Mouse (Mus musculus) CH12.LX (cell line): Measurements from ENCODE around the gene Gpr3. TPM values are rescaled to one million over a fixed set of nuclear protein-coding genes. Genes with fewer than 3 reads are reported as not detected.

ENCODE experiments used
- DNase-seq: peaks from one replicate; pipeline ENCODE4 v3.0.0-alpha.2; 2013; ENCODE audit errors: extremely low read depth
- H3K27ac ChIP-seq: 2 replicates; pipeline ENCODE4 v1.5.1; 2012; ENCODE audit warnings: low read depth, mild to moderate bottlenecking, control low read depth, moderate library complexity; ENCODE audit not compliant: insufficient read depth
- H3K27me3 ChIP-seq: replicated peaks from 2 replicates; pipeline ENCODE3; 2012; ENCODE audit warnings: inconsistent platforms
- H3K36me3 ChIP-seq, 2 experiments: replicated peaks in 1 of 2; 2 replicates each; pipeline versions ENCODE3 to v1.6.1; 2012; ENCODE audit warnings: inconsistent platforms in 1 of 2, low read length in 1 of 2, mild to moderate bottlenecking in 1 of 2, mixed read lengths in 1 of 2, moderate library complexity in 1 of 2; ENCODE audit not compliant: control insufficient read depth in 1 of 2, insufficient read depth in 1 of 2
- H3K4me1 ChIP-seq, 2 experiments: 2 replicates each; pipeline ENCODE4 v1.6.1; 2012; ENCODE audit warnings: inconsistent platforms in 1 of 2, moderate library complexity in 1 of 2; ENCODE audit not compliant: insufficient read depth in 2 of 2, control insufficient read depth in 1 of 2
- H3K4me2 ChIP-seq: 2 replicates; pipeline ENCODE4 v1.6.1; 2012; ENCODE audit warnings: low read depth, mild to moderate bottlenecking, control low read depth; ENCODE audit not compliant: poor library complexity, insufficient read depth, severe bottlenecking
- H3K4me3 ChIP-seq, 3 experiments: fragments of 150-350 bp in 1 of 3; sonication (generic) in 1 of 3; replicated peaks in 1 of 3; 2 replicates each; pipeline versions ENCODE3 to v1.5.1; 2011 to 2012; ENCODE audit warnings: low read depth in 2 of 3, low read length in 2 of 3, mild to moderate bottlenecking in 2 of 3, moderate library complexity in 2 of 3, control low read depth in 1 of 3, improper control_type of control experiment in 1 of 3, inconsistent platforms in 1 of 3, mixed read lengths in 1 of 3; ENCODE audit not compliant: poor library complexity in 1 of 3
- H3K79me2 ChIP-seq: replicated peaks from 2 replicates; pipeline ENCODE4 v1.6.1; 2012; ENCODE audit warnings: mild to moderate bottlenecking, moderate library complexity; ENCODE audit not compliant: control insufficient read depth, poor library complexity, insufficient read depth, severe bottlenecking; ENCODE audit errors: extremely low read depth
- H3K9ac ChIP-seq: 2 replicates; pipeline ENCODE4 v1.6.1; 2012; ENCODE audit warnings: low read depth, mild to moderate bottlenecking, control low read depth, moderate library complexity; ENCODE audit not compliant: insufficient read depth
- H3K9me3 ChIP-seq: replicated peaks from 2 replicates; pipeline ENCODE3; 2012; ENCODE audit warnings: low read length, inconsistent platforms, mixed read lengths
- BHLHE40 ChIP-seq: IDR thresholded peaks from 2 replicates; pipeline ENCODE4 v1.6.1; 2011; ENCODE audit warnings: mild to moderate bottlenecking, low read depth, low read length, improper control_type of control experiment
- CHD1 ChIP-seq: IDR thresholded peaks from 2 replicates; pipeline ENCODE4 v1.6.1; 2012; ENCODE audit warnings: low read depth, low read length, improper control_type of control experiment, inconsistent platforms
- CHD2 ChIP-seq: IDR thresholded peaks from 2 replicates; pipeline ENCODE4 v1.6.1; 2011; ENCODE audit warnings: low read length, improper control_type of control experiment
- ELF1 ChIP-seq: IDR thresholded peaks from 2 replicates; pipeline ENCODE4 v1.6.1; 2014; ENCODE audit warnings: low read depth, mild to moderate bottlenecking, inconsistent platforms, low read length, improper control_type of control experiment
- JUN ChIP-seq: IDR thresholded peaks from 2 replicates; pipeline ENCODE4 v1.6.1; 2011; ENCODE audit warnings: low read depth, mild to moderate bottlenecking, low read length, improper control_type of control experiment, moderate library complexity; ENCODE audit not compliant: insufficient read depth
- JUND ChIP-seq: conservative IDR thresholded peaks from 2 replicates; pipeline ENCODE4 v1.6.1; 2011; ENCODE audit warnings: low read depth, low read length, improper control_type of control experiment
- KAT2A ChIP-seq: IDR thresholded peaks from 2 replicates; pipeline ENCODE4 v1.6.1; 2012; ENCODE audit warnings: low read length, improper control_type of control experiment, inconsistent platforms; ENCODE audit not compliant: insufficient replicate concordance
- PAX5 ChIP-seq: IDR thresholded peaks from 2 replicates; pipeline ENCODE4 v1.6.1; 2012; ENCODE audit warnings: low read length, inconsistent platforms, mixed read lengths
- POLR2A ChIP-seq: IDR thresholded peaks from 2 replicates; pipeline ENCODE4 v1.6.1; 2011; ENCODE audit warnings: low read depth, mild to moderate bottlenecking, improper control_type of control experiment, low read length
- RAD21 ChIP-seq: IDR thresholded peaks from 2 replicates; pipeline ENCODE4 v1.6.1; 2011; ENCODE audit warnings: low read depth, mild to moderate bottlenecking, low read length, improper control_type of control experiment, moderate library complexity
- TCF12 ChIP-seq: IDR thresholded peaks from 2 replicates; pipeline ENCODE4 v1.6.1; 2014; ENCODE audit warnings: low read depth, mild to moderate bottlenecking, inconsistent platforms, low read length, improper control_type of control experiment
- UBTF ChIP-seq: IDR thresholded peaks from 2 replicates; pipeline ENCODE4 v1.6.1; 2012; ENCODE audit warnings: low read depth, mild to moderate bottlenecking, inconsistent platforms, low read length, improper control_type of control experiment, moderate library complexity
- USF2 ChIP-seq: conservative IDR thresholded peaks from 2 replicates; pipeline ENCODE4 v1.6.1; 2011; ENCODE audit warnings: low read depth, low read length, improper control_type of control experiment
- ZNF384 ChIP-seq: IDR thresholded peaks from 2 replicates; pipeline ENCODE4 v1.6.1; 2012; ENCODE audit warnings: low read depth, low read length, improper control_type of control experiment, inconsistent platforms
- dilution Hi-C: fragments of 300-500 bp; cut with MboI; formaldehyde crosslinking; loops from 2 replicates; pipeline ENCODE4 v1.14.3; 2020; ENCODE audit warnings: low sequenced_read_pairs; ENCODE audit not compliant: extremely low pct_unique_long_range_greater_than_20kb, extremely low pct_ligation_motif_present
- in situ Hi-C: fragments of 300-500 bp; cut with MboI; formaldehyde crosslinking; loops from 3 replicates; pipeline ENCODE4 v1.14.3; 2019; ENCODE audit warnings: low sequenced_read_pairs, low pct_ligation_motif_present, low pct_unique_long_range_greater_than_20kb, mixed read lengths
- polyA plus RNA-seq: library from polyadenylated mRNA; unstranded; fragments of >175 nt; gene quantifications from 2 replicates; pipeline ENCODE4 v1.2.1, GENCODE M21; 2012; ENCODE audit warnings: low read depth; ENCODE audit not compliant: insufficient read length
- total RNA-seq, 2 experiments: library from RNA; depleted of rRNA; stranded (reverse); fragments of 300-350 nt in 1 of 2; fragments of >200 nt in 1 of 2; gene quantifications; 2 replicates each; pipeline ENCODE4 v1.2.3; 2012 to 2014

Gene Gpr3
- total and polyA plus RNA-seq, 3 experiments: 0.11 to 0.13 TPM; not detected in 1

- Histone ChIP-seq H3K27me3 (peaks cover 50% of the 10 kb centered on the region), H3K4me1 (peaks cover 10 to 14% of the 10 kb centered on the region in 2 experiments), H3K9me3 (no peaks in the 10 kb centered on the region), H3K36me3 (no peaks in the 10 kb centered on the region), H3K27ac (no peak overlapping the region), H3K4me3 (no peak overlapping the region), H3K79me2 (no peaks in the 10 kb centered on the region), H3K4me2 (no peak overlapping the region), H3K9ac (no peak overlapping the region)
- no peak for DNase-seq
- TF ChIP-seq PAX5 (no peak), BHLHE40 (no peak), POLR2A (no peak), JUND (no peak), ZNF384 (no peak), CHD1 (no peak), UBTF (no peak), TCF12 (no peak), RAD21 (no peak), ELF1 (no peak)
- dilution Hi-C loops (no loop called here), in situ Hi-C loops (loop anchor here (5.0 kb wide), 1 partner anchor 91 kb away; no protein-coding TSS in a partner anchor)
These were observed 1.4 kb downstream of the Gpr3 start for GRCm38 (mm10) chr4:133210788-133211390.

- no peak overlapping the region for H3K27ac ChIP-seq
- TF ChIP-seq KAT2A: no peak
- TF ChIP-seq CHD2: no peak
- TF ChIP-seq USF2: no peak
- TF ChIP-seq TCF12: no peak
- TF ChIP-seq JUN: no peak
- no peak for TF ChIP-seq ZNF384
- no peaks in the 10 kb centered on the region for H3K79me2 ChIP-seq
- DNase-seq: no peak
- in situ Hi-C loops: loop anchor here (5.0 kb wide), 1 partner anchor 92 kb away; no protein-coding TSS in a partner anchor
- no peak overlapping the region for H3K9ac ChIP-seq
- H3K4me3 ChIP-seq: no peak overlapping the region
- no peak overlapping the region for H3K4me2 ChIP-seq
- no peaks in the 10 kb centered on the region for H3K9me3 ChIP-seq
- peaks cover 49% of the 10 kb centered on the region for H3K27me3 ChIP-seq
- peaks cover 10 to 14% of the 10 kb centered on the region in 2 experiments for H3K4me1 ChIP-seq
- dilution Hi-C loops: no loop called here
- H3K36me3 ChIP-seq: no peaks in the 10 kb centered on the region
These were observed 2.1 kb downstream of the Gpr3 start for GRCm38 (mm10) chr4:133210023-133210787.
